Mouse (Mus musculus) heart, postnatal 0 days (tissue): ENCODE measurements around the gene Limch1. TPM values are rescaled to one million over a fixed set of nuclear protein-coding genes. Genes with fewer than 3 reads are reported as not detected.

Experiments
- ATAC-seq: fragments of 200-750 bp; cut with Nextera tagmentation; 2 replicates; pipeline ENCODE4 v1.8.0; 2017; ENCODE audit warnings: low read depth, moderate number of reproducible peaks, moderate library complexity; ENCODE audit not compliant: insufficient read depth
- DNase-seq: peaks from one replicate; pipeline ENCODE4 v3.0.0-alpha.2; 2016; ENCODE audit warnings: low spot score
- H3K27ac ChIP-seq: fragments of 300-500 bp; sonication (generic); 2 replicates; pipeline ENCODE4 v1.5.1; 2014; ENCODE audit warnings: low read depth, mild to moderate bottlenecking
- H3K27me3 ChIP-seq: fragments of 300-500 bp; sonication (generic); 2 replicates; pipeline ENCODE4 v1.6.1; 2014; ENCODE audit warnings: low read length, mixed read lengths; ENCODE audit not compliant: control insufficient read depth, insufficient read depth
- H3K36me3 ChIP-seq: fragments of 300-500 bp; sonication (generic); replicated peaks from 2 replicates; pipeline ENCODE4 v1.6.1; 2014; ENCODE audit warnings: low read length, mixed read lengths; ENCODE audit not compliant: control insufficient read depth, insufficient read depth
- H3K4me1 ChIP-seq: fragments of 300-500 bp; sonication (generic); 2 replicates; pipeline ENCODE4 v1.6.1; 2014; ENCODE audit warnings: antibody characterized with exemption; ENCODE audit not compliant: control insufficient read depth, insufficient read depth
- H3K4me2 ChIP-seq: fragments of 300-500 bp; sonication (generic); 2 replicates; pipeline ENCODE4 v1.6.1; 2014; ENCODE audit warnings: low read depth, mild to moderate bottlenecking, low read length, moderate library complexity
- H3K4me3 ChIP-seq: fragments of 300-500 bp; sonication (generic); 2 replicates; pipeline ENCODE4 v1.5.1; 2014; ENCODE audit warnings: low read depth, low read length
- H3K9ac ChIP-seq: fragments of 300-500 bp; sonication (generic); replicated peaks from 2 replicates; pipeline ENCODE4 v1.6.1; 2014; ENCODE audit warnings: low read depth, low read length, mixed read lengths
- H3K9me3 ChIP-seq: fragments of 300-500 bp; sonication (generic); replicated peaks from 2 replicates; pipeline ENCODE4 v1.6.1; 2016; ENCODE audit warnings: low read length; ENCODE audit not compliant: control insufficient read depth
- CTCF ChIP-seq: IDR thresholded peaks from 2 replicates; pipeline ENCODE4 v1.5.1; 2016; ENCODE audit warnings: antibody characterized with exemption, control low read depth, low read depth
- EP300 ChIP-seq: IDR thresholded peaks from 2 replicates; pipeline ENCODE4 v1.6.1; 2016; ENCODE audit warnings: antibody characterized with exemption, low read depth
- WGBS: fragments of 180-500 bp; shearing (Covaris S2); extraction: QIAGEN DNeasy Blood & Tissue Kit; methylation state at CpG from one replicate; pipeline ENCODE4 v1.1.7; 2014; 5-methylcytosine and 5-hydroxymethylcytosine counted together
- polyA plus RNA-seq: library from polyadenylated mRNA; unstranded; fragments of >200 nt; fragmentation: Nextera tagmentation; extraction: Ambion mirVana; gene quantifications from 2 replicates; pipeline ENCODE4 v1.2.1, GENCODE M21; 2015
- total RNA-seq: library from RNA; depleted of rRNA; stranded (reverse); fragments of >200 nt; gene quantifications from 2 replicates; pipeline ENCODE4 v1.2.3, GENCODE M21; 2014; ENCODE audit warnings: low replicate concordance

The Limch1 gene
- total and polyA plus RNA-seq, 2 experiments from 2014 or later: 21.1 to 30.0 TPM

DNA sequence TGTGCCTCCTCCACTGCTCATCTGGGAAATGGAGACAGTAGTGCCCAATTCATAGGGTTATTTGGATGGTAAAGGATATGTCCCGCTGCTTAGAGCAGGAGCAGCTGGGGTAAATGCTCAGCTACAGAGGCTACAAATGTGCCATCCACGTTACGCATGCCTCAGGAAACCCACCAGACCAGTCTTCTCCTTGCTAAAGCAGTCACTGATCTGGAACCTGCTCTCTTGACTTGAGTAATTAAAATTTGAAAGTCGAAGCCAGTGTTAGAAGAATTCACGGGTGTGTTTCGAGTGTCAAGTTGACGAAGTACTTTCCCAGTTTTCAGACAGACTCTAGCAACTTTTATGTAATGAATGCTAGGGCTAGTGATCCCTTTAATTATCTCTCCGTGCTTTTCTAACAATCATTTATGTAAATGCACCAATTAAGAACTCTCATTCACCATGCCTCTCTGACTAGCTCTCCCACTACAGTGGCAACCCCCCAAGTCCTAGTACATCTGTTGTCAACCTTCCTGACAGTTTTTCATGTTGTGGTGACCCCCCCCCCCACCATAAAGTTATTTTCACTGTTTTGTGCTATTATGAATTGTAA, 203.6 kb downstream of the Limch1 start:
- DNase-seq: no peak
- WGBS: 85% methylated on average over 8 of the region's 8 CpGs
- Histone ChIP-seq H3K9ac (no peak overlapping the region), H3K4me3 (no peak overlapping the region), H3K27me3 (no peaks in the 10 kb centered on the region), H3K27ac (no peak overlapping the region), H3K9me3 (no peaks in the 10 kb centered on the region), H3K36me3 (no peaks in the 10 kb centered on the region), H3K4me1 (no peaks in the 10 kb centered on the region), H3K4me2 (no peak overlapping the region)
- ATAC-seq: no peak
- TF ChIP-seq CTCF (no peak), EP300 (no peak)

DNA sequence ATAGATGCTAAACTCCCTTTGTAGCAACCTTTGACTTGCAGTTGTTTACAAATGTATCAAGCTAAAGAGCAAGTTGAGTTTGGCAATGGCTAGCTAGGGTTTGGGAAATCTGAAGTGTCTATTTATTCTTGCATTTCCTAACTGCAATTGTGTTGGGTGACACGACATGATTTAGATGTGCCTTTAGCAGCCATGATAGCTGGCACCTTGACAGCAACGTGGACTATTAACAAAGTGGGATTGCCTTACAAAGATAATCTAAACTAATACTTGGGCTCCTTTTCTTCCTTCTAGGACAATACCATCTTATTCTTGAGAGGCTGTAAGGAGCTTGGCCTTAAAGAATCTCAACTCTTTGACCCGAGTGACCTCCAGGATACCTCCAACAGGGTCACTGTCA, 207.7 kb downstream of the Limch1 start:
- TF ChIP-seq EP300 (no peak), CTCF (no peak)

DNA sequence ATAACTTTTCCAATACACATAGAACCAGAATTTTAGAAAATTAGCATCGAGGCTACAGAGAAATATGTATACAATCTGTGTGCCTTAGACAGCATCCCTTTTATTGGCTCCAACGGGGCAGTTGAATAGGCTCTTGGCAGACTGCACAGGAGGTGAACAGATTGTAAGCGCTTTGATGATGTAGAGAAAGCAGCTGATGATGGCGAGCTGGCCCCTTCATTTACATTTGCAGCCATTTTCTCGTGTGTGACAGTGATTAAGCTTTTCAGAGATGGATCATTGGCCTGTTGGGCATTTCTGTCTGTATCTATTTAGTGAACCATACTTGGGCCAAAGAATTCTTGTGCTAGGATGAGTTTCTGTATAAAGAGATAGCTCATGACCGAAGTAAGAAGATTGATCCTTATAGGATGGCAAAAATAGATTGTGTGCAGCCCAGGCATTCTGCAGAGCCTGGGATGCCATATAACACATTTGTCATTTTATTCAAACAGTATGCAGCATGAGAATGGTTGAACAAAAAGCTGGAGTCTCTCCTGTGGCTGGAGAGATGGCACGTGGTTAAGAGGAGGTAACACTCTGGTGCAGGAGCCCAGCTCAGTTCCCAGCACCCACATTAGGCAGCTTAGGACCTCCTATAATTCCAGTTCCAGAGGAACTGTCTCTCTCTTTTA, 208.5 kb downstream of the Limch1 start:
- Histone ChIP-seq H3K9ac (no peak overlapping the region), H3K27me3 (no peaks in the 10 kb centered on the region), H3K27ac (no peak overlapping the region), H3K4me2 (no peak overlapping the region), H3K36me3 (no peaks in the 10 kb centered on the region), H3K4me3 (no peak overlapping the region), H3K9me3 (no peaks in the 10 kb centered on the region), H3K4me1 (no peaks in the 10 kb centered on the region)
- DNase-seq (no peak), ATAC-seq (no peak)
- WGBS: 73% methylated on average over 7 of the region's 7 CpGs
- TF ChIP-seq CTCF: no peak

More for the DNA sequence above, 207.7 kb downstream of the Limch1 start:
- Histone ChIP-seq H3K27me3 (no peaks in the 10 kb centered on the region), H3K4me1 (no peaks in the 10 kb centered on the region), H3K9me3 (no peaks in the 10 kb centered on the region), H3K4me3 (no peak overlapping the region), H3K4me2 (no peak overlapping the region), H3K27ac (no peak overlapping the region), H3K36me3 (no peaks in the 10 kb centered on the region), H3K9ac (no peak overlapping the region)
- DNase-seq: no peak
- ATAC-seq: no peak
- WGBS: 63% methylated on average over 3 of the region's 3 CpGs

DNA sequence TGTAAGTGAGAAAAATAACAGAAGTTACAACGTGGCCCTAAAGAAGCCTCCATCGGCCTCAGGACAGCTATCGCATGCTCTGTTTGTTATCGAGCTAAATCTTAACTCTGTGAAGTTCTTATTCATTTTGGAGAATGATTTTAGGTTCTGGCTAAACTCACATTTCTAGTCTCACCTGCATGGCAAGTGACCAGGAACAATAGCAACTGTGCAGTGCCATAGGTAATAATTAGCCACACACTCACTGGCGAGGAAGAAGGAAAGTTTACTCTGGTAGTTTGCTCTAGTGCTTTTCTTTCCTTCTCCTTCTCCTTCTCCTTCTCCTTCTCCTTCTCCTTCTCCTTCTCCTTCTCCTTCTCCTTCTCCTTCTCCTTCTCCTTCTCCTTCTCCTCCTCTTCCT, 209.6 kb downstream of the Limch1 start:
- Histone ChIP-seq H3K4me1 (no peaks in the 10 kb centered on the region), H3K4me2 (no peak overlapping the region), H3K36me3 (no peaks in the 10 kb centered on the region), H3K4me3 (no peak overlapping the region), H3K9ac (no peak overlapping the region), H3K27ac (no peak overlapping the region), H3K27me3 (no peaks in the 10 kb centered on the region), H3K9me3 (no peaks in the 10 kb centered on the region)
- 86% methylated on average over 5 of the region's 5 CpGs for WGBS
- TF ChIP-seq EP300 (no peak), CTCF (no peak)
- DNase-seq (no peak), ATAC-seq (no peak)

DNA sequence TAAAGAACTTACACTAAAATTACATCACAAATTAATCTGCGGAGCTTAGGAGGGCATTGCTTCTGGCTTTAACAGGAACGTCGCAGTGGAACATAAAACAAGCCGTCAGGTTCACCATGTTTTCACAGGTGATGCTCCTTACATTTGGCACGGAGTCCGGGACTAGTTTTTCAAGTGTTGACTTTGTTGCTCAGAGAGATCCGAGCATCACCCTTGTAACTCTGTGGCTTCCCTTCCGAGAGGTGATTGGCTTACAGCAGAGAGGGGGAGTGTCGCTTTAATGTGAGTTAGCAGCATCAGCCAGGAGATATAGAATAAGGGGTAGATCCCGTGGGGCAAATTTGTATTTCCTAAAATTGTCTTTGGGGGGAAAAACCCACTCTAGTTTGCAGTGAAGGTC, 212.0 kb downstream of the Limch1 start:
- H3K4me2 ChIP-seq: no peak overlapping the region
- H3K9me3 ChIP-seq: no peaks in the 10 kb centered on the region
- H3K4me1 ChIP-seq: no peaks in the 10 kb centered on the region
- no peak overlapping the region for H3K27ac ChIP-seq
- ATAC-seq (no peak), DNase-seq (no peak)
- no peaks in the 10 kb centered on the region for H3K36me3 ChIP-seq
- WGBS: 75% methylated on average over 10 of the region's 10 CpGs
- no peak overlapping the region for H3K9ac ChIP-seq
- H3K27me3 ChIP-seq: no peaks in the 10 kb centered on the region
- no peak overlapping the region for H3K4me3 ChIP-seq
- TF ChIP-seq EP300 (no peak), CTCF (no peak)

DNA sequence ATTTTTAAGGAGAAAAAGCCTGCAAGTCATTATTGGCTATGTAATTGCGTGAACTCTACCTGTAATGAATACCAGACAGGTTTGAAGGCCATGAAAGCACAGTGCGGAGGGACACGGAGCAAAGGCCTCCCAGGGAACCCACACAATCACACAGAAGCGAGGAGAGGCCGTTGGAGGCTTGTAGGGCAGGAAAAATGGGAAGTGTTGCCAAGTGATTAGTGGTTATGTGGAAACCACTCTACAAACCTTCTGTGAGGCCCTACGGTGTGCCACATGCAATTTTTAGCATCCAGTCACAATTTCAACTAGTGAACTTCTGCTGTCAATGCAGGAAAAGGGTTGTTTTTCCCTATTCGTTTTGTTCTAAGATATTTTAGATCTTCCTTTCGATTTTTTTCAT, 212.5 kb downstream of the Limch1 start:
- Histone ChIP-seq H3K9me3 (no peaks in the 10 kb centered on the region), H3K27ac (no peak overlapping the region), H3K36me3 (no peaks in the 10 kb centered on the region), H3K4me3 (no peak overlapping the region), H3K27me3 (no peaks in the 10 kb centered on the region), H3K9ac (no peak overlapping the region), H3K4me2 (no peak overlapping the region), H3K4me1 (no peaks in the 10 kb centered on the region)
- TF ChIP-seq EP300: no peak
- ATAC-seq (no peak), DNase-seq (no peak)
- 67% methylated on average over 8 of the region's 8 CpGs for WGBS
